Mouse (Mus musculus): Measurements from ENCODE around the gene Gm44790. TPM values are rescaled to one million over a fixed set of nuclear protein-coding genes. Genes with fewer than 3 reads are reported as not detected.

Gm44790 gene
- polyA plus RNA-seq, 1 experiment from 2014 or later = 0.46 TPM

- WGBS = 81% methylated on average over 3 of the region's 3 CpGs
- H3K36me3 ChIP-seq (ENCODE audit: control insufficient read depth, insufficient read depth) = peaks cover 28% of the 10 kb centered on the region
- H3K27ac ChIP-seq (ENCODE audit: low read length) = no peak overlapping the region
- no peaks in the 10 kb centered on the region for H3K4me1 ChIP-seq (ENCODE audit: control insufficient read depth, insufficient read depth, low read length)
- H3K4me3 ChIP-seq (ENCODE audit: low read length) = no peak overlapping the region
- no peaks in the 10 kb centered on the region for H3K27me3 ChIP-seq (ENCODE audit: control insufficient read depth, insufficient read depth, low read length)
- H3K9me3 ChIP-seq (replicated peaks; ENCODE audit: control insufficient read depth, low read length) = no peaks in the 10 kb centered on the region
- no peak overlapping the region for H3K4me2 ChIP-seq (ENCODE audit: low read depth, low read length)
- no peak for ATAC-seq (replicated peaks; ENCODE audit: extremely low read depth, insufficient read depth, low FRiP score)
- H3K9ac ChIP-seq (ENCODE audit: low read length) = no peak overlapping the region
Observed at GRCm38 (mm10) chr6:86456727-86457126, 30.3 kb downstream of the Gm44790 start.

- no peak for ATAC-seq (replicated peaks; ENCODE audit: extremely low read depth, insufficient read depth, low FRiP score)
- WGBS = 92% methylated on average over 3 of the region's 3 CpGs
- H3K36me3 ChIP-seq (ENCODE audit: control insufficient read depth, insufficient read depth) = peaks cover 18% of the 10 kb centered on the region
- H3K4me2 ChIP-seq (ENCODE audit: low read depth, low read length) = no peak overlapping the region
- H3K4me3 ChIP-seq (ENCODE audit: low read length) = no peak overlapping the region
- H3K27me3 ChIP-seq (ENCODE audit: control insufficient read depth, insufficient read depth, low read length) = no peaks in the 10 kb centered on the region
- H3K27ac ChIP-seq (ENCODE audit: low read length) = no peak overlapping the region
- H3K9ac ChIP-seq (ENCODE audit: low read length) = no peak overlapping the region
- no peaks in the 10 kb centered on the region for H3K4me1 ChIP-seq (ENCODE audit: control insufficient read depth, insufficient read depth, low read length)
- no peaks in the 10 kb centered on the region for H3K9me3 ChIP-seq (replicated peaks; ENCODE audit: control insufficient read depth, low read length)
Observed at GRCm38 (mm10) chr6:86463079-86463478, 36.6 kb downstream of the Gm44790 start.

GRCm38 (mm10) chr6:86471317-86471716, 44.9 kb downstream of the Gm44790 start:
- no peaks in the 10 kb centered on the region for H3K9me3 ChIP-seq (replicated peaks; ENCODE audit: control insufficient read depth, low read length)
- peaks cover 9% of the 10 kb centered on the region; the same call in 1 of the 2 replicates for H3K36me3 ChIP-seq (ENCODE audit: control insufficient read depth, insufficient read depth)
- no peak for ATAC-seq (replicated peaks; ENCODE audit: extremely low read depth, insufficient read depth, low FRiP score)
- peaks cover 31% of the 10 kb centered on the region for H3K4me1 ChIP-seq (ENCODE audit: control insufficient read depth, insufficient read depth, low read length)
- no peaks in the 10 kb centered on the region for H3K27me3 ChIP-seq (ENCODE audit: control insufficient read depth, insufficient read depth, low read length)
- 90% methylated on average over 3 of the region's 3 CpGs for WGBS
- peak overlapping the region; percentile 89 for H3K27ac ChIP-seq (ENCODE audit: low read length)
- H3K9ac ChIP-seq (ENCODE audit: low read length) = peak overlapping the region; percentile 83
- H3K4me3 ChIP-seq (ENCODE audit: low read length) = peak overlapping the region; percentile 53
- H3K4me2 ChIP-seq (ENCODE audit: low read depth, low read length) = peak overlapping the region; percentile 88

- H3K4me3 ChIP-seq (ENCODE audit: low read length) = peak overlapping the region; percentile 53
- ATAC-seq (replicated peaks; ENCODE audit: extremely low read depth, insufficient read depth, low FRiP score) = no peak
- peaks cover 9% of the 10 kb centered on the region; the same call in 1 of the 2 replicates for H3K36me3 ChIP-seq (ENCODE audit: control insufficient read depth, insufficient read depth)
- peaks cover 32% of the 10 kb centered on the region for H3K4me1 ChIP-seq (ENCODE audit: control insufficient read depth, insufficient read depth, low read length)
- no peaks in the 10 kb centered on the region for H3K27me3 ChIP-seq (ENCODE audit: control insufficient read depth, insufficient read depth, low read length)
- no peaks in the 10 kb centered on the region for H3K9me3 ChIP-seq (replicated peaks; ENCODE audit: control insufficient read depth, low read length)
- peak overlapping the region; percentile 89 for H3K27ac ChIP-seq (ENCODE audit: low read length)
- peak overlapping the region; percentile 83 for H3K9ac ChIP-seq (ENCODE audit: low read length)
- WGBS = 24% methylated on average over 9 of the region's 9 CpGs
- H3K4me2 ChIP-seq (ENCODE audit: low read depth, low read length) = peak overlapping the region; percentile 88
Observed at GRCm38 (mm10) chr6:86471760-86472099, 45.3 kb downstream of the Gm44790 start.

GRCm38 (mm10) chr6:86472100-86472955, 45.9 kb downstream of the Gm44790 start:
- Histone ChIP-seq H3K4me3 (ENCODE audit: low read length) (peak overlapping the region; percentile 53), H3K4me2 (ENCODE audit: low read depth, low read length) (peak overlapping the region; percentile 88), H3K9me3 (replicated peaks; ENCODE audit: control insufficient read depth, low read length) (no peaks in the 10 kb centered on the region), H3K9ac (ENCODE audit: low read length) (peak overlapping the region; percentile 83), H3K27ac (ENCODE audit: low read length) (peak overlapping the region; percentile 93), H3K36me3 (ENCODE audit: control insufficient read depth, insufficient read depth) (peaks cover 6% of the 10 kb centered on the region; the same call in 1 of the 2 replicates), H3K27me3 (ENCODE audit: control insufficient read depth, insufficient read depth, low read length) (no peaks in the 10 kb centered on the region), H3K4me1 (ENCODE audit: control insufficient read depth, insufficient read depth, low read length) (peaks cover 36% of the 10 kb centered on the region)
- whole genome bisulfite sequencing = under 1% methylated on average over 56 of the region's 56 CpGs
- ATAC-seq (replicated peaks; ENCODE audit: extremely low read depth, insufficient read depth, low FRiP score) = peak; percentile 93

- Histone ChIP-seq H3K9ac (ENCODE audit: low read length) (peak overlapping the region; percentile 77), H3K36me3 (ENCODE audit: control insufficient read depth, insufficient read depth) (peaks cover 6% of the 10 kb centered on the region; the same call in 1 of the 2 replicates), H3K27me3 (ENCODE audit: control insufficient read depth, insufficient read depth, low read length) (no peaks in the 10 kb centered on the region), H3K9me3 (replicated peaks; ENCODE audit: control insufficient read depth, low read length) (no peaks in the 10 kb centered on the region), H3K27ac (ENCODE audit: low read length) (peak overlapping the region; percentile 93), H3K4me1 (ENCODE audit: control insufficient read depth, insufficient read depth, low read length) (peaks cover 38% of the 10 kb centered on the region), H3K4me2 (ENCODE audit: low read depth, low read length) (peak overlapping the region; percentile 68), H3K4me3 (ENCODE audit: low read length) (peak overlapping the region; percentile 45)
- WGBS = 57% methylated on average over 7 of the region's 7 CpGs
- no peak for ATAC-seq (replicated peaks; ENCODE audit: extremely low read depth, insufficient read depth, low FRiP score)
Observed at GRCm38 (mm10) chr6:86473077-86473476, 46.6 kb downstream of the Gm44790 start.

- ATAC-seq (replicated peaks; ENCODE audit: extremely low read depth, insufficient read depth, low FRiP score) = no peak
- H3K4me1 ChIP-seq (ENCODE audit: control insufficient read depth, insufficient read depth, low read length) = peaks cover 45% of the 10 kb centered on the region
- H3K27me3 ChIP-seq (ENCODE audit: control insufficient read depth, insufficient read depth, low read length) = no peaks in the 10 kb centered on the region
- H3K36me3 ChIP-seq (ENCODE audit: control insufficient read depth, insufficient read depth) = peaks cover 6% of the 10 kb centered on the region; the same call in 1 of the 2 replicates
- no peaks in the 10 kb centered on the region for H3K9me3 ChIP-seq (replicated peaks; ENCODE audit: control insufficient read depth, low read length)
- 91% methylated on average over 5 of the region's 5 CpGs for whole genome bisulfite sequencing
- no peak overlapping the region for H3K4me3 ChIP-seq (ENCODE audit: low read length)
- no peak overlapping the region for H3K27ac ChIP-seq (ENCODE audit: low read length)
- H3K4me2 ChIP-seq (ENCODE audit: low read depth, low read length) = no peak overlapping the region
- H3K9ac ChIP-seq (ENCODE audit: low read length) = no peak overlapping the region
Observed at GRCm38 (mm10) chr6:86474072-86474471, 47.6 kb downstream of the Gm44790 start.

- H3K4me1 ChIP-seq (ENCODE audit: control insufficient read depth, insufficient read depth, low read length) = peaks cover 48% of the 10 kb centered on the region
- H3K27me3 ChIP-seq (ENCODE audit: control insufficient read depth, insufficient read depth, low read length) = no peaks in the 10 kb centered on the region
- ATAC-seq (replicated peaks; ENCODE audit: extremely low read depth, insufficient read depth, low FRiP score) = no peak
- H3K4me2 ChIP-seq (ENCODE audit: low read depth, low read length) = no peak overlapping the region
- H3K27ac ChIP-seq (ENCODE audit: low read length) = peak overlapping the region; percentile 83
- H3K4me3 ChIP-seq (ENCODE audit: low read length) = no peak overlapping the region
- no peak overlapping the region for H3K9ac ChIP-seq (ENCODE audit: low read length)
- no peaks in the 10 kb centered on the region for H3K9me3 ChIP-seq (replicated peaks; ENCODE audit: control insufficient read depth, low read length)
- H3K36me3 ChIP-seq (ENCODE audit: control insufficient read depth, insufficient read depth) = peaks cover 4% of the 10 kb centered on the region; the same call in 1 of the 2 replicates
Observed at GRCm38 (mm10) chr6:86474646-86475181, 48.3 kb downstream of the Gm44790 start.

Measured in heart, embryonic 16.5 days (tissue).